Mouse (Mus musculus): Measurements from ENCODE around the gene Sh3rf1.

- TF ChIP-seq MAX (IDR thresholded peaks at IDR 0.05) (no peak), CTCF (IDR thresholded peaks at IDR 0.05; ENCODE audit: control insufficient read depth, insufficient read depth, insufficient read length) (peak; percentile 48), MYOG (IDR thresholded peaks at IDR 0.05; ENCODE audit: control insufficient read depth, extremely low read depth, insufficient read length) (no peak), USF1 (IDR thresholded peaks at IDR 0.05; ENCODE audit: low read depth) (no peak), MYOD1 (IDR thresholded peaks at IDR 0.05; ENCODE audit: control insufficient read depth, insufficient read length, low read depth) (no peak)
Observed at GRCm38 (mm10) chr8:61223729-61224379, at the start of gene Sh3rf1.

All from C2C12 (cell line).